Mouse (Mus musculus) heart, postnatal 0 days (tissue): Measurements from ENCODE around the gene Mamld1. TPM values are rescaled to one million over a fixed set of nuclear protein-coding genes. Genes with fewer than 3 reads are reported as not detected.
"Not testable (repeated sequence)": the region's sequence is repeated elsewhere in the genome, so short reads cannot be mapped to it uniquely, and the experiment has no call there.

Experiments used
- ATAC-seq: fragments of 200-750 bp; cut with Nextera tagmentation; 2 replicates; pipeline ENCODE4 v1.8.0; 2017; ENCODE audit warnings: low read depth, moderate number of reproducible peaks, moderate library complexity; ENCODE audit not compliant: insufficient read depth
- DNase-seq: peaks from one replicate; pipeline ENCODE4 v3.0.0-alpha.2; 2016; ENCODE audit warnings: low spot score
- H3K27ac ChIP-seq: fragments of 300-500 bp; sonication (generic); 2 replicates; pipeline ENCODE4 v1.5.1; 2014; ENCODE audit warnings: low read depth, mild to moderate bottlenecking
- H3K27me3 ChIP-seq: fragments of 300-500 bp; sonication (generic); 2 replicates; pipeline ENCODE4 v1.6.1; 2014; ENCODE audit warnings: low read length, mixed read lengths; ENCODE audit not compliant: control insufficient read depth, insufficient read depth
- H3K36me3 ChIP-seq: fragments of 300-500 bp; sonication (generic); replicated peaks from 2 replicates; pipeline ENCODE4 v1.6.1; 2014; ENCODE audit warnings: low read length, mixed read lengths; ENCODE audit not compliant: control insufficient read depth, insufficient read depth
- H3K4me1 ChIP-seq: fragments of 300-500 bp; sonication (generic); 2 replicates; pipeline ENCODE4 v1.6.1; 2014; ENCODE audit warnings: antibody characterized with exemption; ENCODE audit not compliant: control insufficient read depth, insufficient read depth
- H3K4me2 ChIP-seq: fragments of 300-500 bp; sonication (generic); 2 replicates; pipeline ENCODE4 v1.6.1; 2014; ENCODE audit warnings: low read depth, mild to moderate bottlenecking, low read length, moderate library complexity
- H3K4me3 ChIP-seq: fragments of 300-500 bp; sonication (generic); 2 replicates; pipeline ENCODE4 v1.5.1; 2014; ENCODE audit warnings: low read depth, low read length
- H3K9ac ChIP-seq: fragments of 300-500 bp; sonication (generic); replicated peaks from 2 replicates; pipeline ENCODE4 v1.6.1; 2014; ENCODE audit warnings: low read depth, low read length, mixed read lengths
- H3K9me3 ChIP-seq: fragments of 300-500 bp; sonication (generic); replicated peaks from 2 replicates; pipeline ENCODE4 v1.6.1; 2016; ENCODE audit warnings: low read length; ENCODE audit not compliant: control insufficient read depth
- CTCF ChIP-seq: IDR thresholded peaks from 2 replicates; pipeline ENCODE4 v1.5.1; 2016; ENCODE audit warnings: antibody characterized with exemption, control low read depth, low read depth
- EP300 ChIP-seq: IDR thresholded peaks from 2 replicates; pipeline ENCODE4 v1.6.1; 2016; ENCODE audit warnings: antibody characterized with exemption, low read depth
- WGBS: fragments of 180-500 bp; shearing (Covaris S2); extraction: QIAGEN DNeasy Blood & Tissue Kit; methylation state at CpG from one replicate; pipeline ENCODE4 v1.1.7; 2014; 5-methylcytosine and 5-hydroxymethylcytosine counted together
- polyA plus RNA-seq: library from polyadenylated mRNA; unstranded; fragments of >200 nt; fragmentation: Nextera tagmentation; extraction: Ambion mirVana; gene quantifications from 2 replicates; pipeline ENCODE4 v1.2.1, GENCODE M21; 2015
- total RNA-seq: library from RNA; depleted of rRNA; stranded (reverse); fragments of >200 nt; gene quantifications from 2 replicates; pipeline ENCODE4 v1.2.3, GENCODE M21; 2014; ENCODE audit warnings: low replicate concordance; rRNA removed

The Mamld1 gene
- total RNA-seq: 10.0 and 11.5 TPM in 2 replicates
- polyA plus RNA-seq: 1.8 and 2.2 TPM in 2 replicates

GRCm38 (mm10) chrX:71049864-71050576 is at the start of gene Mamld1:
Mamld1 (plus strand) TSS chrX:71050256.
- peak; percentile 67 for DNase-seq
- TF ChIP-seq EP300 (no peak), CTCF (peak; percentile 5; the same call in 1 of the 2 replicates)
- peak within 1 kb of the TSS; percentile 65 for H3K9ac ChIP-seq
- no peaks in the 10 kb centered on the region for H3K27me3 ChIP-seq
- 18% methylated on average over 36 of the region's 50 CpGs for WGBS
- H3K27ac ChIP-seq: peak within 1 kb of the TSS; percentile 70
- peak within 1 kb of the TSS; percentile 67 for H3K4me3 ChIP-seq
- peak; percentile 79 for ATAC-seq
- H3K9me3 ChIP-seq: no peaks in the 10 kb centered on the region
- H3K4me1 ChIP-seq: 0 out of 2 replicates have a peak, but pooled peaks cover 11% of the 10 kb centered on the region
- no peaks in the 10 kb centered on the region for H3K36me3 ChIP-seq
- H3K4me2 ChIP-seq: peak within 1 kb of the TSS; percentile 84

- Histone ChIP-seq H3K27ac (no peak overlapping the region), H3K4me1 (0 out of 2 replicates have a peak, but pooled peaks cover 3% of the 10 kb centered on the region), H3K36me3 (no peaks in the 10 kb centered on the region), H3K4me3 (no peak overlapping the region), H3K4me2 (no peak overlapping the region), H3K27me3 (no peaks in the 10 kb centered on the region), H3K9me3 (no peaks in the 10 kb centered on the region), H3K9ac (no peak overlapping the region)
- ATAC-seq (peak; percentile 39; the same call in 1 of the 2 replicates), DNase-seq (peak; percentile 21)
- no peak for TF ChIP-seq CTCF
- no peak for TF ChIP-seq EP300
Observed at GRCm38 (mm10) chrX:71024718-71025117, 25.3 kb upstream of the Mamld1 start.

- TF ChIP-seq CTCF (no peak), EP300 (no peak)
- no peak for ATAC-seq
- no peaks in the 10 kb centered on the region for H3K27me3 ChIP-seq
- no peak overlapping the region for H3K4me2 ChIP-seq
- H3K4me1 ChIP-seq: 0 out of 2 replicates have a peak, but pooled peaks cover 3% of the 10 kb centered on the region
- DNase-seq: no peak
- no peaks in the 10 kb centered on the region for H3K9me3 ChIP-seq
- 71% methylated on average over 4 of the region's 4 CpGs for WGBS
- no peaks in the 10 kb centered on the region for H3K36me3 ChIP-seq
- H3K9ac ChIP-seq: no peak overlapping the region
- no peak overlapping the region for H3K27ac ChIP-seq
- H3K4me3 ChIP-seq: no peak overlapping the region
Observed at GRCm38 (mm10) chrX:71028007-71028406, 22.0 kb upstream of the Mamld1 start.

GRCm38 (mm10) chrX:71028976-71029375 is 21.1 kb upstream of the Mamld1 start:
- not testable (repeated sequence) for H3K4me3 ChIP-seq, DNase-seq, H3K36me3 ChIP-seq, ATAC-seq, H3K27me3 ChIP-seq, H3K4me1 ChIP-seq, H3K4me2 ChIP-seq, H3K27ac ChIP-seq, H3K9me3 ChIP-seq, H3K9ac ChIP-seq
- WGBS: 100% methylated on average over 1 of the region's 1 CpGs

- ATAC-seq (0 out of 2 replicates have a peak, but pooled peaks have one; percentile 7), DNase-seq (no peak)
- no peaks in the 10 kb centered on the region for H3K27me3 ChIP-seq
- H3K36me3 ChIP-seq: no peaks in the 10 kb centered on the region
- H3K4me1 ChIP-seq: 0 out of 2 replicates have a peak, but pooled peaks cover 11% of the 10 kb centered on the region
- H3K9ac ChIP-seq: peak overlapping the region; percentile 65
- TF ChIP-seq CTCF: no peak
- TF ChIP-seq EP300: no peak
- WGBS: 18% methylated on average over 26 of the region's 26 CpGs
- peak overlapping the region; percentile 84 for H3K4me2 ChIP-seq
- H3K27ac ChIP-seq: peak overlapping the region; percentile 70
- H3K9me3 ChIP-seq: no peaks in the 10 kb centered on the region
- H3K4me3 ChIP-seq: peak overlapping the region; percentile 67
Observed at GRCm38 (mm10) chrX:71050677-71051311, 738 bp downstream of the Mamld1 start.
